Mouse (Mus musculus): Measurements from ENCODE around the gene Wfdc15a.

GRCm38 (mm10) chr2:164194959-164195630 is 4.8 kb downstream of the Wfdc15a start:
- TF ChIP-seq CTCF (IDR thresholded peaks at IDR 0.05; ENCODE audit: borderline replicate concordance, extremely low read depth, insufficient read depth, insufficient read length) (no peak), POLR2A (IDR thresholded peaks at IDR 0.05; ENCODE audit: borderline replicate concordance, extremely low read depth, insufficient read depth, insufficient read length, poor library complexity, severe bottlenecking) (no peak)

All from brain, embryonic 14.5 days (tissue).